In genomic region chr17:63803599-63803998, GRCm38 (mm10) we compare ENCODE assay signal across 9 mouse cellular contexts. TPM values are rescaled to one million over a fixed set of nuclear protein-coding genes. Genes with fewer than 3 reads are reported as not detected.
DNase-seq lines count a peak whose midpoint lies in the region; ATAC-seq lines count a peak whose summit lies in the region.
"Had no signal": no experiment of that assay in that cellular context is flagged by ENCODE, and none has a peak within 500 bp of the region (broad histone marks: within the 10 kb centered on the region; RNA-seq: fewer than 3 reads in every experiment).

No protein-coding gene starts in this region.

- H3K27me3 ChIP-seq in hindbrain, embryonic 11.5 days (ENCODE audit: control insufficient read depth, insufficient read depth, low read length), result no peaks in the 10 kb centered on the region
- H3K27me3 ChIP-seq in hindbrain, embryonic 12.5 days, result no peaks in the 10 kb centered on the region
- no peaks in the 10 kb centered on the region for H3K27me3 ChIP-seq in embryonic facial prominence, embryonic 10.5 days (replicated peaks; ENCODE audit: low read depth, poor library complexity, severe bottlenecking)
- no peaks in the 10 kb centered on the region for H3K27me3 ChIP-seq in limb, embryonic 10.5 days (ENCODE audit: low read depth, poor library complexity, severe bottlenecking)

- DNase-seq in hindbrain, embryonic 11.5 days (ENCODE audit: low spot score), result peak; percentile 84
- peak; percentile 83 for DNase-seq in adrenal gland, postnatal 14 days
- DNase-seq in embryonic facial prominence, embryonic 10.5 days (ENCODE audit: low spot score), result peak; percentile 71
- DNase-seq in hindlimb bud, embryonic 11.5 days (ENCODE audit: extremely low spot score, low read depth, low spot score), result peak; percentile 33
- peak; percentile 74 for DNase-seq in limb, embryonic 10.5 days (ENCODE audit: low spot score)
- peak; percentile 50 for DNase-seq in retina, adult 2 months (ENCODE audit: low read depth, low spot score)
- DNase-seq in thymus, postnatal 4 days, result peak; percentile 70

- ATAC-seq in hindbrain, embryonic 11.5 days (ENCODE audit: low FRiP score), result no peak
- ATAC-seq in hindbrain, embryonic 12.5 days (ENCODE audit: low FRiP score), result no peak

- WGBS in hindbrain, embryonic 11.5 days, result 29% methylated on average over 11 of the region's 11 CpGs
- WGBS in hindbrain, embryonic 12.5 days, result 31% methylated on average over 11 of the region's 11 CpGs
- 31% methylated on average over 11 of the region's 11 CpGs for WGBS in embryonic facial prominence, embryonic 10.5 days
- 31% methylated on average over 11 of the region's 11 CpGs for WGBS in limb, embryonic 10.5 days

- no peak overlapping the region for H3K4me3 ChIP-seq in hindbrain, embryonic 11.5 days (ENCODE audit: low read depth, low read length)
- no peak overlapping the region for H3K4me3 ChIP-seq in hindbrain, embryonic 12.5 days
- H3K4me3 ChIP-seq in embryonic facial prominence, embryonic 10.5 days, result no peak overlapping the region
- no peak overlapping the region for H3K4me3 ChIP-seq in limb, embryonic 10.5 days
- H3K4me3 ChIP-seq: myocyte had no signal

- H3K9ac ChIP-seq in hindbrain, embryonic 11.5 days (ENCODE audit: low read depth, low read length), result no peak overlapping the region
- H3K9ac ChIP-seq in hindbrain, embryonic 12.5 days, result no peak overlapping the region

- H3K4me2 ChIP-seq in hindbrain, embryonic 11.5 days (replicated peaks; ENCODE audit: low read depth, low read length), result no peak overlapping the region
- H3K4me2 ChIP-seq in hindbrain, embryonic 12.5 days (replicated peaks), result no peak overlapping the region

- no peak overlapping the region for H3K27ac ChIP-seq in hindbrain, embryonic 11.5 days (ENCODE audit: low read depth, low read length)
- no peak overlapping the region for H3K27ac ChIP-seq in hindbrain, embryonic 12.5 days
- H3K27ac ChIP-seq in embryonic facial prominence, embryonic 10.5 days (replicated peaks), result no peak overlapping the region
- H3K27ac ChIP-seq in limb, embryonic 10.5 days, result no peak overlapping the region

- no peaks in the 10 kb centered on the region for H3K4me1 ChIP-seq in hindbrain, embryonic 11.5 days (replicated peaks; ENCODE audit: control insufficient read depth, insufficient read depth, low read length)
- no peaks in the 10 kb centered on the region for H3K4me1 ChIP-seq in hindbrain, embryonic 12.5 days
- H3K4me1 ChIP-seq in embryonic facial prominence, embryonic 10.5 days, result no peaks in the 10 kb centered on the region
- H3K4me1 ChIP-seq in limb, embryonic 10.5 days, result no peaks in the 10 kb centered on the region

- H3K36me3 ChIP-seq in hindbrain, embryonic 11.5 days (ENCODE audit: control insufficient read depth, insufficient read depth, low read length), result no peaks in the 10 kb centered on the region
- H3K36me3 ChIP-seq in hindbrain, embryonic 12.5 days, result no peaks in the 10 kb centered on the region
- no peaks in the 10 kb centered on the region for H3K36me3 ChIP-seq in embryonic facial prominence, embryonic 10.5 days (replicated peaks)
- no peaks in the 10 kb centered on the region for H3K36me3 ChIP-seq in limb, embryonic 10.5 days

- H3K9me3 ChIP-seq in hindbrain, embryonic 11.5 days (ENCODE audit: control insufficient read depth, low read length), result no peaks in the 10 kb centered on the region
- no peaks in the 10 kb centered on the region for H3K9me3 ChIP-seq in hindbrain, embryonic 12.5 days (replicated peaks)
- H3K9me3 ChIP-seq in embryonic facial prominence, embryonic 10.5 days, result no peaks in the 10 kb centered on the region
- H3K9me3 ChIP-seq in limb, embryonic 10.5 days (replicated peaks), result no peaks in the 10 kb centered on the region

RNA-seq across cellular contexts. Expression of gene Fer, which starts 59.3 kb away (rescaled TPM):
- polyA plus RNA-seq in hindbrain, embryonic 11.5 days (2014; fragmentation: Nextera tagmentation; extraction: Ambion mirVana), result 34.2 and 37.6 TPM in 2 replicates
- 33.1 and 39.9 TPM in 2 replicates for polyA plus RNA-seq in hindbrain, embryonic 12.5 days (2016; fragmentation: Nextera tagmentation; extraction: Ambion mirVana)
- 18.1 and 20.0 TPM in 2 replicates for total RNA-seq in adrenal gland, postnatal 14 days (2021)
- polyA plus RNA-seq in embryonic facial prominence, embryonic 10.5 days (2016; fragmentation: Nextera tagmentation; extraction: Ambion mirVana), result 27.2 and 29.2 TPM in 2 replicates
- 19.1 and 25.4 TPM in 2 replicates for polyA plus RNA-seq in limb, embryonic 10.5 days (2016; fragmentation: Nextera tagmentation; extraction: Ambion mirVana)

RNA-seq across cellular contexts. Expression of gene A930002H24Rik, which starts 60.0 kb away (rescaled TPM):
- 2.3 and 5.6 TPM in 2 replicates for polyA plus RNA-seq in hindbrain, embryonic 11.5 days (2014; fragmentation: Nextera tagmentation; extraction: Ambion mirVana)
- 2.3 and 2.8 TPM in 2 replicates for polyA plus RNA-seq in hindbrain, embryonic 12.5 days (2016; fragmentation: Nextera tagmentation; extraction: Ambion mirVana)
- total RNA-seq in adrenal gland, postnatal 14 days (2021), result 0.78 and 1.5 TPM in 2 replicates
- 2.1 and 2.5 TPM in 2 replicates for polyA plus RNA-seq in embryonic facial prominence, embryonic 10.5 days (2016; fragmentation: Nextera tagmentation; extraction: Ambion mirVana)
- 1.0 and 1.5 TPM in 2 replicates for polyA plus RNA-seq in limb, embryonic 10.5 days (2016; fragmentation: Nextera tagmentation; extraction: Ambion mirVana)

Comparison
In these comparisons a context has a peak if more than half of its experiments do, and no peak if none do; other contexts are left out.
1. DNase-seq: peak in every context shown above with its lines; median percentile 84 in hindbrain, embryonic 11.5 days; 83 in adrenal gland, postnatal 14 days; 74 in limb, embryonic 10.5 days; 71 in embryonic facial prominence, embryonic 10.5 days; 70 in thymus, postnatal 4 days; 50 in retina, adult 2 months; 33 in hindlimb bud, embryonic 11.5 days.